Mouse (Mus musculus): ENCODE measurements around the gene Cacng7.

DNA sequence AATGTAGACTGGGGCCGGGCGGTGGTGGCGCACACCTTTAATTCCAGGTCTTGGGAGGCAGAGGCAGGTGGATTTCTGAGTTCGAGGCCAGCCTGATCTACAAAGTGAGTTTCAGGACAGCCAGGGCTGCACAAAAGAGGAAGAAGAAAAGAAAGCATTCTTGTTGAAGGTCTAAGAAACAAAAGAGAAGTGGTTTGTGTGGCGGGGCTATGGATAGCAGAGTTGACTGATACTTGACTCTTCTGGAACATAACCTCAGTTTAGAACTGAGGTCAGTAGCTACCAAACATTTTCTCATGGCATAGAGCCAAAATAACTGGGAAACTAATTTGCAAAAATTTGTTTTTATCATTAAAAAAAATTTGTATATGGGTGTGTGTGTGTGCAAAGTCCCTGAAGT is 46.7 kb upstream of the Cacng7 start:
- TF ChIP-seq CTCF (IDR thresholded peaks at IDR 0.05; ENCODE audit: low read depth) (no peak), EP300 (IDR thresholded peaks at IDR 0.05; ENCODE audit: low read depth) (no peak)

Measured in liver, postnatal 0 days (tissue).